Mouse (Mus musculus) liver, adult (tissue): ENCODE measurements around the gene Olfr559.

Experiments
- GATA4 ChIP-seq: IDR thresholded peaks from 2 replicates; pipeline ENCODE4 v1.6.1; 2014; ENCODE audit warnings: mild to moderate bottlenecking, low read length; ENCODE audit not compliant: insufficient replicate concordance

Gene Olfr559

GRCm38 (mm10) chr7:102727391-102727790 is at the start of gene Olfr559:
Gene Olfr559, minus strand, starts transcription at chr7:102727491.
- no peak for TF ChIP-seq GATA4

DNA sequence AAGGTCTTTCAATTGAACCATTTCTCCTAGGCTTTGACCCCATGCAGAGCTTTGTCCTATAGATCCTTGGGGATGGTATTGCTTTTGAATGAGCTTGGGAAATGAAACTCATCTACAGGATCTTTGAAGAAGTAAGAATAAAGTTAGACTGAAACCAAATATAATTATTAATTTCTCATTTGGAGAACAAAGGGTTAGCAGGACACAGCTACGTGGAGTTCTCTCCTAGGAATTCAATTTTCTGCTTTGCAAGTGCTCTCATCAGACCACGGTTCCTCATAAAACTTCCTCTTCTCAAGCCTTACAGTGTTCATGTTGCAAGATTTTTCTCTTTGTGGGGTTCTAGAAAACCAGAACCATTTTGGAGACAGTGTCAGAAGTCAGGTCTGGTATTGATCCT is 43.6 kb upstream of the Olfr559 start, which contains the start of gene Olfr561:
TSS of gene Olfr561 (plus strand) at position 301 of the 400 bp plus-strand sequence.
- no peak for TF ChIP-seq GATA4

GRCm38 (mm10) chr7:102759266-102759665 is 32.0 kb upstream of the Olfr559 start, which contains the start of the genes Olfr560 and Olfr78:
Gene Olfr560, minus strand, starts transcription at chr7:102759366.
Gene Olfr78, minus strand, starts transcription at chr7:102759471.
- TF ChIP-seq GATA4 = no peak

- TF ChIP-seq GATA4 = no peak
Measured at GRCm38 (mm10) chr7:102752086-102752485, 24.8 kb upstream of the Olfr559 start.

DNA sequence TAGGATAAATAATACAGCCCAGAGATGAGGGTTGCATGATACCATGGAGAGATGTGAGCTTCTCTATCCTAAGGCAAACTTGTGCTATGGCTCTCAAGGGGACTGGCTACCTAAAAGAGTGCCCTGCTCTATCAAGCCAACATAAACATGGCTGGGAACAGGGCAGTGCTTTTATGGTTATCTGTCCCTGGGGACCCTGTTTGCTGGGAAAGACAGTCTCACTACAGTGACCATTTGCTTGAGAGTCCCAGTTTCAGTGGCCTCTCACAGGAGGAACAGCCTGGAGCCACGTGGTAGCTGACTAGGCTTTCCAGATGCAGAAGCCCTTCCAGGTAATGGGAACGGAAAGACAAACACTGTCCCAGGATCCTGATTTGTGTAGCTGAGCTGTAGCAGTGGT is 10.4 kb upstream of the Olfr559 start:
- TF ChIP-seq GATA4 = no peak

GRCm38 (mm10) chr7:102733793-102734192 is 6.5 kb upstream of the Olfr559 start:
- TF ChIP-seq GATA4 = no peak

DNA sequence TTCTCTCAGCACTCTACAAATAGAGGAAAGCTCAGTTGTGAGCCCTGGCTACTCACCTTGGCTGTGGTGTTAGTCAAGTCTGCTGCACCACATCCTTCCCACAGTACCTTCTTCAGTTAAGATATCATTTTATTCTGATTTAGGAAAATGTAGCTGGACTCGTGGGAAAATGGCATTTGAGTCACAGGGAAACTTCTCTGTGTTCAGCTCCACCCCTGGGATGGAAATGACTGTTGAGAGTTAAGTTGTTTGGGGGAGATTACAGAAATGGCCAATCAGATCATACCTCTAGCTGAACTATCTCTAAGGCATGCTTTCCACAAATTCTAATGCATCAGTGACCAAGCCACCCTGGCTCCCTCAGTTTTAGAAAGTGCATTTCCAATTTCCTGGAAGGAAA is 8.3 kb downstream of the Olfr559 start, which contains the start of gene Olfr33:
TSS of gene Olfr33 (minus strand) at position 101 of the 400 bp plus-strand sequence.
- no peak for TF ChIP-seq GATA4

GRCm38 (mm10) chr7:102701915-102702314 is 25.4 kb downstream of the Olfr559 start, which contains the start of gene Olfr558:
Gene Olfr558, plus strand, starts transcription at chr7:102702215.
- no peak for TF ChIP-seq GATA4

DNA sequence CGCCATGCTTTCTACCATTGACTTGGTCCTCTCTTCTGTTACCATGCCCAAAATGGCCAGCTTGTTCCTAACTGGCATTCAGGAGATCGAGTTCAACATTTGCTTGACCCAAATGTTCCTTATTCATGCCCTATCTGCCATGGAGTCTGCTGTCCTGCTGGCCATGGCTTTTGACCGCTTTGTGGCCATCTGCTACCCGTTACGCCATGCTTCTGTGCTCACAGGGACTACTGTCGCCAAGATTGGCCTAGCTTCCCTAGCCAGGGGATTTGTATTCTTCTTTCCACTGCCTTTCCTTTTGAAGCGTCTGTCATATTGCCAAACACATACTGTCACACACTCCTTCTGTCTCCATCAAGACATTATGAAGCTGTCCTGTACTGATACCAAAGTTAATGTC is 28.8 kb downstream of the Olfr559 start:
- no peak for TF ChIP-seq GATA4

GRCm38 (mm10) chr7:102695358-102696125 is 31.7 kb downstream of the Olfr559 start, which contains the start of gene Olfr557:
Gene Olfr557, plus strand, starts transcription at chr7:102695910.
- TF ChIP-seq GATA4 = no peak

DNA sequence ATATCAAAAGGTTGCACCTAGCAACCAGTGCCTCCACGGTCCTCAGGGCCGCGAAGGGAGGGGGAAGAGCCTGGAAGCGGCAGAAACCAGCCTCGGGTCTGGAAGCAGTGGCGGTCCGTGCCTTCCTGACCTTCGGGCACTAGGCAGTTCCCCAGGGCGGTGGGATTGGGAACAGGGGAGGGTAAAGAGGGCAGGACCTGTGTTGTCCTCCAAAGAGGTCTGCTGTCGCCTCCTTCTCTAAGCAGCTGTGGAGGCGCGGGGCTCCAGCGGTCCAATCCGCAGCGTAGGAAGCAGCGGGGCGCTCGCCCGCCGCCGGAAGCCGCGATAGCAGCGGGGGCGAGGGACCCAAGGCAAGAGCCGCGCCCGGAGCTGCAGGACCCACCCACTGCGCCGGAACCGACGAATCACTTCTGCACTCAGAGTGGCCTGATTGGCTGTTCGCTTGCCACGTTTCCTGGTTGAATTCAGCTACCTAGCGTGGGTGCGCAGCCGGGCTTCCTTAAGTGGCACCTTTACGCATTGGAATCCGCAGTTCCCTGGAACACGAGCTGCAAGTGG is 40.3 kb downstream of the Olfr559 start, which contains the start of gene Trim68:
TSS of gene Trim68 (minus strand) at position 384 of the 558 bp plus-strand sequence.
- TF ChIP-seq GATA4 = peak; percentile 87; the same call in 1 of the 2 replicates

- TF ChIP-seq GATA4 = no peak
Measured at GRCm38 (mm10) chr7:102681916-102682315, 45.4 kb downstream of the Olfr559 start.

DNA sequence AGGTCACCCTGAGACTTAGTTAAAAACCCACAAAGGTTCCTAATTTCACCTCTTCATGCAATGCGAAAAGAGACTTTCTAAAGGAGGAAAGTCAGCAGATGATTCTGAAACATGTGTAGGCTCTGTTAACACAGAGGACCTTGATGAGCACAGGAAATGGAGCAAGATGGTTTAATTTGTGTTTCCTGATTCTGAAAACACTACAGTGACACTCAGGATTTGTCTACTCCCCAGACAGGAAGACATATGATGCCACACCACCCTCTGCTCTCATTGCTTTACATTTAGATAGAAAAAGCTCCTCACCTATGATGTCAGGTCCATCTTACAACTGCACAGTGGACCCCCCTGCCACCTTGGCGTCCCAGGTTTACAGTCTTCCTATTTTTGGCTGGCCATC is 51.1 kb downstream of the Olfr559 start:
- TF ChIP-seq GATA4 = no peak
